Mouse (Mus musculus) forebrain, embryonic 13.5 days (tissue): ENCODE results near the gene Best2. TPM values are rescaled to one million over a fixed set of nuclear protein-coding genes. Genes with fewer than 3 reads are reported as not detected.

ENCODE experiments used
- ATAC-seq: fragments of 200-750 bp; cut with Nextera tagmentation; 2 replicates; pipeline ENCODE4 v1.8.0; 2017
- H3K27ac ChIP-seq: fragments of 300-500 bp; sonication (generic); 2 replicates; pipeline ENCODE4 v1.5.1; 2015; ENCODE audit warnings: inconsistent platforms, mild to moderate bottlenecking, moderate library complexity
- H3K27me3 ChIP-seq: fragments of 300-500 bp; sonication (generic); 2 replicates; pipeline ENCODE4 v1.6.1; 2015; ENCODE audit warnings: mild to moderate bottlenecking, inconsistent platforms
- H3K36me3 ChIP-seq: fragments of 300-500 bp; sonication (generic); 2 replicates; pipeline ENCODE4 v1.6.1; 2015; ENCODE audit warnings: mild to moderate bottlenecking, inconsistent platforms; ENCODE audit not compliant: poor library complexity, severe bottlenecking
- H3K4me1 ChIP-seq: fragments of 300-500 bp; sonication (generic); 2 replicates; pipeline ENCODE4 v1.6.1; 2015; ENCODE audit warnings: inconsistent platforms
- H3K4me2 ChIP-seq: fragments of 300-500 bp; sonication (generic); 2 replicates; pipeline ENCODE4 v1.6.1; 2015; ENCODE audit warnings: inconsistent platforms, mild to moderate bottlenecking, moderate library complexity
- H3K4me3 ChIP-seq: fragments of 300-500 bp; sonication (generic); 2 replicates; pipeline ENCODE4 v1.5.1; 2015; ENCODE audit warnings: mild to moderate bottlenecking, inconsistent platforms
- H3K9ac ChIP-seq: fragments of 300-500 bp; sonication (generic); 2 replicates; pipeline ENCODE4 v1.6.1; 2015; ENCODE audit warnings: mild to moderate bottlenecking, inconsistent platforms
- H3K9me3 ChIP-seq: fragments of 300-500 bp; sonication (generic); replicated peaks from 2 replicates; pipeline ENCODE4 v1.6.1; 2016; ENCODE audit warnings: inconsistent platforms
- WGBS: fragments of 180-500 bp; shearing (Covaris S2); methylation state at CpG from one replicate; pipeline ENCODE4 v1.1.7; 2015; 5-methylcytosine and 5-hydroxymethylcytosine counted together
- polyA plus RNA-seq: library from polyadenylated mRNA; unstranded; fragments of >200 nt; fragmentation: Nextera tagmentation; extraction: Ambion mirVana; gene quantifications from 2 replicates; pipeline ENCODE4 v1.2.1, GENCODE M21; 2015

Best2 gene
- polyA plus RNA-seq, 1 experiment from 2014 or later: not detected

DNA sequence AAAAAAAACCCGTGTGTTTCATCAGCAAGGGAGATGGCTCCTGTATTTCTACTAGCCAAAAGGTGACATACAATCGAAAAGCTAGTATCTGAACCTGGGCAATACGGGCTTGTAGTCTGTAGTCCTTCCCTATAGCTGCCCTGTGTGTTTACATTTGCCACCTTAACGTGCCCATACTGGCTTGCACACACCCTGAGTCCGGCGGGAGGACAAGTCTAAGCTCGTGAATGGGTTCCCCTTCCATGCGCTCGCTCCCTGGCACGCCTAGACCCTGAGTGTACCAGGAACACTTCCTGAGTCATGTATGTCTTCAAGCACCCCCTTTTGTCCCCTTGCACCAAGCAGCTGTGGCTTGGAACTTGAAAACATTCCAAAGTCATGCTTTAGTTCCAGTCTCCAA lies 2.4 kb upstream of the Best2 start:
- Histone ChIP-seq H3K9ac (no peak overlapping the region), H3K4me1 (no peaks in the 10 kb centered on the region), H3K36me3 (peaks cover 45% of the 10 kb centered on the region), H3K4me2 (no peak overlapping the region), H3K9me3 (no peaks in the 10 kb centered on the region), H3K27me3 (peaks cover 27% of the 10 kb centered on the region), H3K4me3 (no peak overlapping the region), H3K27ac (no peak overlapping the region)
- ATAC-seq: no peak
- 68% methylated on average over 10 of the region's 10 CpGs for WGBS

DNA sequence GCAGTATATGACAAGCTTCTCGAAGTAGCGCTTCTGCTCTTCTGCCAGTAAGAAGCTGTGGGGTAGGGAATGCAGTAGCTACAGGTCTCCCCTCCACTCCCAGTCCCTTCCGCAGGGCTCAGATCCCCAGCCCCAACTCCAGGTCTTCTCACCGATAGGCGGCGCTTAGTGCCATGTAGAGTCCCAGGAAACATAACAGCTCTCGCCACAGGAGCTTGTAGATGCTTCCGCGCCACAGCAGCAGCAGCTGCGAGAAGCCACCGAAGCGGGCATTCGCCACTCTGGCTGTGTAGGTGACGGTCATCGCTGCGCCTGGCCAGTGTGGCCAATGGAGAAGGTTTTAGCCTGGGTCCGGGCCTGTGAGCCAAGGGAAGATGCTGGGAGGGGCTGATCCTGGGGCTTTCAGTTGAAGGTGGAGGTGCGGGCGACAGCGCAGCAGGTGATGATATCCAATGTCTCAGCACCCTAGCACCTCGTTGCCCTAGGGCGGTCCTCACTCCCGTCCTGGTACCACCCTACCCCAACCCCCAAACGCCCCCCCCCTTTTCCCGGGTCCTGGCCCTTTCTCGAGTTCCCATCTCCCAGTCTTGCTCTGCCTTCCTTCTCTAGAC lies 996 bp downstream of the Best2 start:
- WGBS: 6% methylated on average over 26 of the region's 26 CpGs
- no peaks in the 10 kb centered on the region for H3K4me1 ChIP-seq
- H3K9ac ChIP-seq: peak overlapping the region; percentile 62
- peaks cover 53% of the 10 kb centered on the region for H3K27me3 ChIP-seq
- peak; percentile 81 for ATAC-seq
- H3K36me3 ChIP-seq: peaks cover 11% of the 10 kb centered on the region
- H3K4me3 ChIP-seq: peak overlapping the region; percentile 36
- H3K9me3 ChIP-seq: no peaks in the 10 kb centered on the region; the same call in 1 of the 2 replicates
- H3K27ac ChIP-seq: no peak overlapping the region
- peak overlapping the region; percentile 72 for H3K4me2 ChIP-seq

DNA sequence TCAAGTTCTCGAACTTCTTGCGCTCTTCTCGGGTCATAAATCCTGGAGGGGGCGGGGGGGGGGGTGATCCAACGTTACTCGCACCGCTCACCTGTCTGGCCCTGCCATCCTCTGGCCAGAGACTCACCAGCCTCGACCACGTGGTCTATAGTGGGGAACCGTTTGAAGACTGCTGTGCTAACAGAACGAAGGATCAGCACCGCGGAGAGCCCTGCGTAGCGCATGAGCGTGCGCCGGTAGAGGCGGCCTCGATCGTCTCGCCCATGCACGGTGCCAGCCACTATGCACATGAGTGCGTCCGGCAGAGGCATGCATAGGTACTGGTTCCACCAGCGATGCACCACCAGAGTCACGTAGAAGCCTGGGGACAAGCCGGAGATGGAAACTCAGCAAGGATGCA lies 3.1 kb downstream of the Best2 start:
- peaks cover 61% of the 10 kb centered on the region for H3K27me3 ChIP-seq
- H3K4me3 ChIP-seq: no peak overlapping the region
- no peak overlapping the region for H3K9ac ChIP-seq
- H3K9me3 ChIP-seq: no peaks in the 10 kb centered on the region; the same call in 1 of the 2 replicates
- no peak overlapping the region for H3K27ac ChIP-seq
- WGBS: 17% methylated on average over 28 of the region's 28 CpGs
- ATAC-seq: no peak
- H3K4me1 ChIP-seq: no peaks in the 10 kb centered on the region
- no peaks in the 10 kb centered on the region for H3K36me3 ChIP-seq
- H3K4me2 ChIP-seq: no peak overlapping the region

DNA sequence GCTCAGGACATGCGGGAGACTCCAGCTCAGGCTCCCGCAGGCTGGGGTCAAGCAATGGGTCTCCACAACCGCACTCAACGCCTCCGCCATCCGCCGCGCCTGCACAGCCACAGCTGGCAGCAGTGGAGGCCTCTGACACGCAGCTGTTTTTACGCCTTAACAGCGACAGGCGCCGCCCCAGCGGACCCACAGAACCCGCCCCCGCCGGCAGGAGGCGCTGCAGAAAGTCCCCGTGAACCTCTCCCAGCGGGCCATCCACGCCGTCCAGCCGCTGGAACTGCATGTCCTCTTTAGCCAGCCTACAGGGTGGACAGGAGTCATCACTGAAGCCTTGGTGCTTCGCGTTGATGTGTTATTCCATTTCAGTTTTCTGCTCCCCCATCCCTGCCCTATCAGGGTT lies 6.6 kb downstream of the Best2 start:
- 20% methylated on average over 25 of the region's 25 CpGs for WGBS
- Histone ChIP-seq H3K27me3 (peaks cover 39% of the 10 kb centered on the region), H3K4me2 (no peak overlapping the region), H3K9me3 (no peaks in the 10 kb centered on the region; the same call in 1 of the 2 replicates), H3K27ac (no peak overlapping the region), H3K4me1 (no peaks in the 10 kb centered on the region), H3K9ac (no peak overlapping the region), H3K36me3 (peaks cover 3% of the 10 kb centered on the region; the same call in 1 of the 2 replicates), H3K4me3 (no peak overlapping the region)
- no peak for ATAC-seq

DNA sequence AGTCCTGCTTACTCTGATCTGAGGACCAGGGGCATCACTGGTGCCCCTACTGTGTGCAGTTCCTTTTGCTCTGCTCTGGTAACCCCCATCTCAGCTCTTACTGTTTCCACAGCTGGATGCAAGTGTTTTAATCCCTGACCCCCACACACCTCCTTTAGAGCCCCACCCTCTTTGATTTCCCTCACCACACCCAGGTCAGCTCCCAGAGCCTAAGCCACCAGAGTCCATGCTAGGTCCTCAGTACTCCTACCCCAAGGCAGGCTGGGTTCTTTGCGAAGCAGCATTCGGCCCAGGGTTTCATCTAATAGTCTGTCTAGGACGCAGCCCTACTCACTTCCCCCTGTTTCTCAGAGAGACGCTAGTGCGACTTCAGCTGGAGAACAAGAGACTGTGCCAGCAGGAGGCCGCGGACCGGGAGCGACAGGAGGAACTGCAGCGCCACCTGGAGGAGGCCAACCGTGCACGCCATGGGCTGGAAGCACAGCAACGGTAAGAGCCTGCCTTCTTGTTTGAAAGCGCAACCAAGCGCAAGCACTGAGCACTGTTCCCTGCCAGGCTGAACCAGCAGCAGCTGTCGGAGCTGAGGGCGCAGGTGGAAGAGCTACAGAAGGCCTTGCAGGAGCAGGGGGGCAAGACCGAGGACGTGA lies 16.6 kb downstream of the Best2 start:
- 0 out of 2 replicates have a peak overlapping the region, but pooled peaks have one; percentile 25 for H3K27ac ChIP-seq
- under 1% methylated on average over 19 of the region's 19 CpGs for WGBS
- H3K4me1 ChIP-seq: peaks cover 16% of the 10 kb centered on the region
- no peaks in the 10 kb centered on the region for H3K9me3 ChIP-seq
- peak; percentile 86 for ATAC-seq
- peak overlapping the region; percentile 46 for H3K4me2 ChIP-seq
- H3K36me3 ChIP-seq: peaks cover 4% of the 10 kb centered on the region; the same call in 1 of the 2 replicates
- peak overlapping the region; percentile 48 for H3K9ac ChIP-seq
- H3K27me3 ChIP-seq: peaks cover 17% of the 10 kb centered on the region; the same call in 1 of the 2 replicates
- H3K4me3 ChIP-seq: 0 out of 2 replicates have a peak overlapping the region, but pooled peaks have one; percentile 9

DNA sequence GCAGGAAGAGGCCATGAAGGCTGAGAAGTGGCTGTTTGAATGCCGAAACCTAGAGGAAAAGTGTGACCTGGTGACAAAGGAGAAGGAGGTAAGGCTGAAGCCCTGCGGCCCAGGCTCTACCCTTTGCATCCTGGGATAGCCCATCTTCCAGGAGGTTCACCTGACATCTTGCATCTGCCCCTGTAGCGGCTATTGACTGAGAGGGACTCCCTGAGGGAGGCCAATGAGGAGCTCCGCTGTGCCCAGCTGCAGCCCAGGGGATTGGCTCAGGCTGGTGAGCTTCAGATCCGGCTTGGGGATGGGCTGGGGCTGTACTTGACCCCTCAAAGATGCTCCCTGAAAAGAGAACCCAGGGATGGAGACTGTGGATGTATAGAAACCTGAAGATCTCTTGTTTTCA lies 17.4 kb downstream of the Best2 start:
- no peak for ATAC-seq
- no peak overlapping the region for H3K9ac ChIP-seq
- whole genome bisulfite sequencing: 82% methylated on average over 5 of the region's 5 CpGs

DNA sequence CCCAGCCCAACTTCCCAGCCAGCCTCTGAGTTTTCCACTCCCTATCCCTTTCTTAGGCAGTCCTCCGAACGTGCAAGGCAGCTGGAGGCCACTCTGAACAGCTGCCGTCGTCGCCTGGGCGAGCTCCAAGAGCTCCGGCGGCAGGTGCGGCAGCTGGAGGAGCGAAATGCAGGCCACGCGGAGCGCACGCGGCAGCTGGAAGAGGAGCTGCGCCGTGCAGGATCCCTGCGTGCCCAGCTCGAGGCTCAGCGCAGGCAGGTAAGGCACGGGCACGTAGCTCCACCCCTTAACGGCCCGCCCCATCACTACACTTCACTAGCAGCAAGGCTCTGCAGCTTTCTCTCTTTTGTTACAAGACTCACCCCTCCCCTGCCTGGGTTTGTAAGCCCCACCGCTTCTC lies 18.7 kb downstream of the Best2 start:
- Histone ChIP-seq H3K4me1 (peaks cover 22% of the 10 kb centered on the region), H3K4me2 (peak overlapping the region; percentile 32), H3K27me3 (peaks cover 17% of the 10 kb centered on the region; the same call in 1 of the 2 replicates), H3K9ac (peak overlapping the region; percentile 30; the same call in 1 of the 2 replicates), H3K9me3 (no peaks in the 10 kb centered on the region), H3K36me3 (no peaks in the 10 kb centered on the region), H3K27ac (no peak overlapping the region), H3K4me3 (no peak overlapping the region)
- WGBS: 20% methylated on average over 25 of the region's 25 CpGs
- ATAC-seq: peak; percentile 25; the same call in 1 of the 2 replicates

More for the DNA sequence above, 17.4 kb downstream of the Best2 start:
- H3K36me3 ChIP-seq: no peaks in the 10 kb centered on the region
- H3K27ac ChIP-seq: no peak overlapping the region
- H3K4me3 ChIP-seq: no peak overlapping the region
- H3K27me3 ChIP-seq: peaks cover 17% of the 10 kb centered on the region; the same call in 1 of the 2 replicates
- no peak overlapping the region for H3K4me2 ChIP-seq
- H3K9me3 ChIP-seq: no peaks in the 10 kb centered on the region
- peaks cover 16% of the 10 kb centered on the region for H3K4me1 ChIP-seq

DNA sequence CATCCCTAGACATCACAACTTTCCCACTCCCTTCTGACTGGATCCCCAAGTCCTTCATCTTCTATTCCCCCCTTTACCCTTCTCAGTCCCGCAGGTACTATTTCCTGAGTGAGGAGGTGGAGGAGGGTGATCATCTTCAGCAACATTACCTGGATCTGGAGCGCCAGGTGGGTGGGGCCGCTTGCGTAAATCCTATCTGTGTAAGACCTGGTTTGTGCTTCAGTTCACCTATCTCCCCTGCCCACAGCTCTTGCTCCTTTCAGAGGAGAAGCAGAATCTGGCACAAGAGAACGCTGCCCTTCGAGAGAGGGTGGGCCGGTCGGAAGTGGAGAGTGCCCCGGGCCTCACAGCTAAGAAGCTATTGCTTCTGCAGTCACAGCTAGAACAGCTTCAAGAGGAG lies 20.0 kb downstream of the Best2 start:
- Histone ChIP-seq H3K4me2 (no peak overlapping the region), H3K9ac (no peak overlapping the region; the same call in 1 of the 2 replicates), H3K27me3 (peaks cover 17% of the 10 kb centered on the region; the same call in 1 of the 2 replicates), H3K9me3 (no peaks in the 10 kb centered on the region), H3K4me3 (no peak overlapping the region), H3K27ac (no peak overlapping the region), H3K4me1 (peaks cover 25% of the 10 kb centered on the region), H3K36me3 (no peaks in the 10 kb centered on the region)
- 91% methylated on average over 9 of the region's 9 CpGs for WGBS
- no peak for ATAC-seq

DNA sequence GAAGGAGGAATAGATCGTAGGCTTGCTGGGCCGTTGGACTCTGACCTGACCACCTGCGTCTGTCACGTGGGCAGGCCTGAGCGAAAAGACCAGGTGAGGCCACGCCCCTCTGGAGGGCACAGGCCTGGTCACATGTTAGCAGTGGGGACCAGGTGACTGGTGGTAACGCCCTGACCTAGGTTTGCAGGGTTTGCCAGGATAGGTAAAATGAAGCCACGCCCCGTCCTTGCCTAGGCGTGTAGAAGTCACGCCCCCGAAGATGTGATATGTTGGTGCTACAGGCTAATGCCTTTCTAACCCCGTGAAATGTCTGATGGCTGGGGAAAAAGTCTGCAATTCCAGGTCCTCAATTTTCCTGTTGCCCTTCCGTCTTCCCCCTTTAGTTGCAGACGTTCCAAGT lies 23.5 kb downstream of the Best2 start:
- no peaks in the 10 kb centered on the region for H3K9me3 ChIP-seq
- peak overlapping the region; percentile 89 for H3K4me2 ChIP-seq
- H3K27me3 ChIP-seq: peaks cover 32% of the 10 kb centered on the region
- peak; percentile 34 for ATAC-seq
- WGBS: 4% methylated on average over 15 of the region's 15 CpGs
- peak overlapping the region; percentile 57 for H3K4me3 ChIP-seq
- no peaks in the 10 kb centered on the region for H3K36me3 ChIP-seq
- peaks cover 24% of the 10 kb centered on the region for H3K4me1 ChIP-seq
- no peak overlapping the region for H3K27ac ChIP-seq
- peak overlapping the region; percentile 75 for H3K9ac ChIP-seq

DNA sequence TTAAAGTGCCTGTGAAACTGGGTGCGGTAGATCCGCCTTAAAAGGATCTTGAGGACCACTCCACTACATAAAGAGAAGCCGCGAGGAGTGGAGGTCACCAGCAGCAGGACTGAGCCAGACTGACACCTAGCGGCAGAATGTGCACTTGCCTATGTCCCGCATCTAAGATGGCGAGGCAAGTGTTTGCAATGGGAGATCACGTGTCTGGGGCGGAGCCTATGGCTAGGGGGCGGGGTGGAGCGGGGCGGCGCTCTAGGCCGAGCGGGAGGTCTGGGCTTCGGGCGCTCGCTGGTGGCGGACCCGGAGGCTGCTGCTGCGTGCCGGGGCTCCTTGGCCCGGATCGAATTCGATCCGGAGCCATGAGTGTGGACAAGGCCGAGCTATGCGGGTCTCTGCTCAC lies 24.0 kb downstream of the Best2 start, which contains the start of gene Hook2:
Hook2 (plus strand) TSS at position 255 of the 400 bp plus-strand sequence.
- H3K4me2 ChIP-seq: peak within 1 kb of the TSS; percentile 89
- WGBS: under 1% methylated on average over 28 of the region's 28 CpGs
- no peaks in the 10 kb centered on the region for H3K36me3 ChIP-seq
- peaks cover 24% of the 10 kb centered on the region for H3K4me1 ChIP-seq
- peak within 1 kb of the TSS; percentile 57 for H3K4me3 ChIP-seq
- peaks cover 28% of the 10 kb centered on the region for H3K27me3 ChIP-seq
- peak; percentile 91 for ATAC-seq
- peak within 1 kb of the TSS; percentile 75 for H3K27ac ChIP-seq
- H3K9me3 ChIP-seq: no peaks in the 10 kb centered on the region
- H3K9ac ChIP-seq: peak within 1 kb of the TSS; percentile 75

DNA sequence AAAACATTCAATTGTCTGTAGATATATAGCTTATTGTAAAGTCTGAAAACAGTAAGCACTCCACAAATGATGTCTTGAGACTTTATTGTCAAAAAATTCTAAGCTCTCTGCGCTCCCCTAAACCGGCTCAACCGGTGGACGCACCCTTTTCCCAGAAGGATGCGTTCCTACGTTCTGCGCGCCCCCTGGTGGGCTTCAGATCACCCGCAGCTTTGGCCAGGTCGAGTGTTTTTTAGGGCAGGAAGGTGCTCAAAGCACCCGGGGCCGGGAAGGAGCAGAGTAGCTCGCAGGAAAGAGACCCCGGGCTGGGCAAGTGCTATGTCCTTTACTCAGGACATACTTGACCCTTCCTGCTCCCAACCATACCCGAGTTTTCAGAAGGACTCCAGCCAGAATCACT lies 24.5 kb downstream of the Best2 start:
- ATAC-seq: peak; percentile 59
- Histone ChIP-seq H3K36me3 (no peaks in the 10 kb centered on the region), H3K4me2 (peak overlapping the region; percentile 89), H3K4me1 (peaks cover 29% of the 10 kb centered on the region), H3K9me3 (no peaks in the 10 kb centered on the region), H3K27me3 (peaks cover 28% of the 10 kb centered on the region), H3K4me3 (peak overlapping the region; percentile 57), H3K9ac (peak overlapping the region; percentile 72), H3K27ac (peak overlapping the region; percentile 75)
- 0% methylated on average over 15 of the region's 15 CpGs for WGBS

DNA sequence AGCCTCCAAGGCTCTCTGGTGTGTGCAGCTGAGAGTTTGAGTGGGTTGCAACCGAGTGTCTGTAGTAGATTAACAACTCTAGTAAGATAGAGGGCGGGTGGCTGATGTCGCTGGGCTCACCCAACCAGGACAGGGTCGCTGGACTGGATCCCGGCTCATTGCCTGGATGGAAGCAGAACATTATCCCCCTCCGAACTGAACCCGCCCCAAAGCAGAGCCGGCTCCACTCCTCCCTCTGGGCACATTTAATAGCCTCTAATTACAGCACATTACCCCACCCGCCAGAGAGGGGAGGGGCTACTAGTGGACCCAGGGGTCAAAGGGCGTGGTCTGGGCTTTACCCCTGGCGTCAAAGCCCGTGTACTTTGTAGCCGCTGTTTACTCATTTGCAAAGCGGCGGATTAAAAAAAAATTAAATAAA lies 25.0 kb downstream of the Best2 start:
- no peaks in the 10 kb centered on the region for H3K9me3 ChIP-seq
- peaks cover 31% of the 10 kb centered on the region for H3K27me3 ChIP-seq
- peak overlapping the region; percentile 89 for H3K4me2 ChIP-seq
- 13% methylated on average over 15 of the region's 15 CpGs for WGBS
- H3K4me3 ChIP-seq: no peak overlapping the region
- ATAC-seq: no peak
- no peaks in the 10 kb centered on the region for H3K36me3 ChIP-seq
- H3K4me1 ChIP-seq: peaks cover 33% of the 10 kb centered on the region
- no peak overlapping the region for H3K27ac ChIP-seq
- no peak overlapping the region for H3K9ac ChIP-seq
